Mouse (Mus musculus): ENCODE results near the gene Pcca.
"Not testable (repeated sequence)": the region's sequence is repeated elsewhere in the genome, so short reads cannot be mapped to it uniquely, and the experiment has no call there.

Gene Pcca

DNA sequence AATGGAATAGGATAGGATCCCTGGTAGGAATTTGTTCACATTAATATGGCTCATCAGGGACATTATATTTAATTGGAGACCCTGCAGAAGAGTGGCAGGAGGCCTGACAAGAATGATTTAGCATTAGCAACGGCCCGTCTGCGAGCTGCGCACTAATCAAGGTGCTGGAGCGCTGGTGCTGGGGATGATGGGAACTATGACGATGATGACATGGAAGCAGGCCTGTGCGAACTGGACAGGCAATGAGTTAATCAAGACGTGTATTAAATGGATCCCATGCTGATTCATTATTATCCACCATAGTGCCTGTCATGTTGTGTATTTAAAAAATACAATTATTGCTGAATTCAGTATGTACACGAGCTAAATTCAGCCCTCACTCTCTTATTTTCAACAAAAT is 36.7 kb downstream of the Pcca start:
- no peak for DNase-seq

DNA sequence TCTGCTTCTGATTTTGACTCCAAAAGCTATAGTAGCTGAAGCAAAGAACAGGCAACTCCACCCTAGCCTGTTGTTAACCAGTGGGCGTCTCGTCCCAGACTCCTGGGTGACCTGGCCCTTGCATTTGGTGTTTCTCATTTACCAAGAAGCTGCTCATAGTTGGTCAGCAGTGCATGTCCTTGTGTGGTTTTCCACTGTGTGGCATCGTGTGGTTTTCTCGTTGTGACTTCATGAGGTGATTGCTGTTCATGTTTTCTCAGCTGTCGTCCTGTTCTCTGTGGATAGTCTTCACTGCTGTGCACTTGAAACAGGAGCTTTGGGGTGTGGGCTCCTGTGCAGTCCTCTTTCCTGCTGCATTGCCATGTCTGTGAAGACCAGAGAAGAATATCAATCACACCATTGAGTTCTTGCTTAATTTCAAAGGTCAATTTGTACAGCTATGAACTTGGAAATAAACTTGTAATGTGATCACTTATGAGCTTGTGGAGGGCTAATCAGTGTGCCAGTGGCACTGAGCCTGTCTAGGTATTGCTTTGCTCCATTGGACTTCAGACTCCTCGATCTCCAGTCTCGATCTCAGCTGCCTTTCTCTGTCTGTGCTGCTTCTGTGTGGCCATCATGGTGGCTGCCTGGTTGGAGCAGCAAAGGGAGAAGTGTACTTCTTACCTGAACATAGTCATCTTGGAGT is 40.1 kb downstream of the Pcca start:
- no peak for DNase-seq

DNA sequence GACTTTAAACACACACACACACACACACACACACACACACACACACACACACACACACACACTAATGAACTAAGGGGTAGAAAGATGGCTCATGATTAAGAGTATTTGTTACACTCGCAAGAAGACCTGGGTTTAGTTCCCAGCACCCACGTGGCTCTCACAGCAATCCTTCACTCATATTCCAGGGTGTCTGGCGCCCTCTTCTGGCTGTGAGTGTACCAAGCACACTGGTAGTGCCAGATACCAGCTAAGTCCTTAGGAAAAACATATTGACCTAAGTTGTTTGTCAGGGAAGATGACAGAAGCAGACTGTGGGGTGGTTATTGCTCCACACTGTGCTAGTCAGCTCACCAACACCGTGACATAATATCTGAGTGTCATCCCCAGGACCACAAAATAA is 43.7 kb downstream of the Pcca start:
- DNase-seq: no peak

DNA sequence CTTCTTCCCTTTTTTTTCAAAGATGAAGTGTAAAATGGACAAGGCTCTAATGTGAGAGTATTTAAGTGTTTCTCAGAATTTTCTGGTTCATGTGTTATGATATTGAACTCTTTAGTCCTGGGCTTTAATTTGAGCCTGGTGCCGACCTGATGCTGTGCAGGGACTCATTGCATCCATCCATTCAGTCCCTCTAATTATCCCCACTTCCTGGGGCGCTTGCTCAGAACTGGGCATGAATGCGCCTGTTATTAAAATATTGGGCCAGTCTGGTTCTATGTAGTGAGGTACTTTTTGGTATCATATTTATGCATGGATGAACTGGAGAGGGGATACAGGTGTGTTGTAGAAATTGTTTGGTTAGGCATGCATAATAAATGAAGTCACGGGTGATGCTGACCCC is 47.9 kb downstream of the Pcca start:
- DNase-seq: no peak

DNA sequence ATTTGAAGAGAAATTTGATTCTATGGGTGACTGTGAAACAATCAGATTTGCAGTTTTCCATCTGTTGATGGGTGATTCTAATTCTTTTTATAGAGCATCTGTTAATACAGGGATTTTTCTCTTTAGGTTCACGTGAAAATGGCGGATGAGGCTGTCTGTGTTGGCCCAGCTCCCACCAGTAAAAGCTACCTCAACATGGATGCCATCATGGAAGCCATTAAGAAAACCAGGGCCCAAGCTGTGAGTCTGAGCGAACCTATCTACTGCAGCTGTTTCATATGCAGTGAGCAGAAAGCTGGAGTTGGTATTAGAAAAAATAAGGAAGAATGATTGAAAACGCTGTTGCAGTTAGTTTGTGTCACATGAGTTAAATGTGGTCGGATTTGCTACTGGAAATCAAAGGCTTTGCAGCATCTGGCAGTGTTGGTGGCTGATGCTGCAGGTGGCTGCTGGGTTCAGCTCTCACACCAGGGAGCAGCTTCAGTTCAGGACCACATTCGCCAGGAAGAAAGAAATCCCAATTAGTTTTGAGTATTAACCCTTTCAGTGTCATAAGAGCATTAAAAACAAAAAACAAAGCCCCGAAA is 48.5 kb downstream of the Pcca start:
- no peak for DNase-seq

DNA sequence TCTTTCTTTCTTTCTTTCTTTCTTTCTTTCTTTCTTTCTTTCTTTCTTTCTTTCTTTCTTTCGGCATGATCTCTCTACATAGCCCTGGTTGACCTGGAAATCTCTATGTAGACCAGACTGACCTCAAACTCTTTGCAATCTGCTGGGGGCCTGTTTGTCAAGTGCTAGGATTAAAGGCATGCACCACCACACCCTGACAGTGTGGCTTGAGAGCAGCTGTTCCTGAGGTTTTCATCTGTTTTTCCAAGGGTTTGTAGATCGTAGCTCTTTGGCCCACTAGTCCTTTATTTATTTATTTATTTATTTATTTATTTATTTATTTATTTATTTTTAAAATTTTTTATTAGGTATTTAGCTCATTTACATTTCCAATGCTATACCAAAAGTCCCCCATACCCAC is 50.0 kb downstream of the Pcca start:
- not testable (repeated sequence) for DNase-seq

DNA sequence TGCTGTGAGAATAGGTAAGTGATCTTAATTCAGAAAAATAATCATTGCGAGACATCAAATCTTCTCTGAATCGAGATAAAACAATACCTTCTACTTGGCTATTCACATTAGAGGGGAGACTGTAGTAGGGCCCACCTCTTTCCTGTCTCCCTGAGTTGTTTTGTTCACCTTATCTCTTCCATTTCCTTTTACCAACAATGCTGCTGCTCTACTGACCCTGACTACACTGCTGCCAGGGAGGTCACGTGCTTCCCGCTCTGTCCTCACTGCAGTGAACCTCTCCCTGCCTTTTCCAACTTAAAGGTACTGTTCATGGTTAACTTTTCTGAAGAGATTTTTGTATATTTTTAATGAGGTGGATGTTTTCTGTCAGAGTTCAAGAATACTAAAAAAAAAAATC is 52.8 kb downstream of the Pcca start:
- DNase-seq: no peak

DNA sequence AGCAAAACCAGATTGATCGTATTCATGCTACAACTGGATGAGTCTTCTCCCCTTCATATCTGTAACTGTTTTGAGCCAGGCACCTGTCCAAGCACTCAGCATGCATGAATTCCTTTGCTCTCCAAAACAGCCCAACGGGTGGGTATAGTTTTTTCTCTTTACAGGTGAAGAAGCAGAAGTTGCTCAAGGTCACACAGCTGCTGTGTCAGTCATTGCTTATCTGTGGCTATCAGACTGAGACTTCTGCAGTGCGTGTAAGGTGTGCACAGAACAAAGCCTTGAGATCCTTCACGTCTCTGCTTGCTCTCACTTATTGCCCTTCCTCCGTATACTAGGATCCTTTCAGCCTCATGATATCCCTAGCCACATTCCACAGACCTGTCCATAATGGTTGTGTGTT is 63.4 kb downstream of the Pcca start:
- DNase-seq: no peak

DNA sequence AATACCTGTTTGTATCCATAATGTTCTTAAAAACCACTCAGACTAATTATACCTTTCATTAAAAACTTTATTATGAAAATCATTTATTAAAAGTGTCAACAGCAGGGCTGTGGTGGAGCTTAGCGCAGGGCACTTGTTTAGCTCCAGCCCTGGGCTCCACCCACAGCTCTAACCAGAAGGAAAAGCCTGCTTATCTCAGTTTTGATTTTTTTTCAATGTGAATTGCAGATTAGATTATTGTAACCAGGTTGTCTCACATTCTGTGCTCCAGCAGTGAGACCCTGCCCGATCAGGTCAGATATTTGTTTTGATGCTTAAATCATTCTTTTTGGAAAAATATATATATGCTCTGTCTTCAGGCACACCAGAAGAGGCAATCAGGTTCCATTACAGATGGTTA is 64.7 kb downstream of the Pcca start:
- no peak for DNase-seq

DNA sequence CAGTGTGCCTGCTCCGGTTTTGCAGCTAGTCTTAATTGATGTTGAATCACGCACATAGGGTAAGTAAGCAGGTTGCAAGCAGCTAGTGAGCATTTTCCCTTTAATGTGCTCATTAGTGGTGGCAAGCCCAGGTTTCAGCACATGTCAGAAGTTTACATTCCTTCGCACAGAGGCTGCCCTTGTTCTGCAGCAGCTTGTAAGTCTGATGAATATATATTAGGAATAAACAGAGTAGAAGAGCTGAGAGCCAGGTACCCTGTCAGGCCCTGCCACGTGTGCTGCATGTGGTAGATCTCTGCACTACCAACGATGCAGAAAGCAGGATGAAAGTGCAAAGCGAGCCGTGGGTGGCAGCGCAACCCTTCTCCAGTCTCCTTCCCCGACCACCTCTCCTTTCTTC is 65.7 kb downstream of the Pcca start:
- no peak for DNase-seq

DNA sequence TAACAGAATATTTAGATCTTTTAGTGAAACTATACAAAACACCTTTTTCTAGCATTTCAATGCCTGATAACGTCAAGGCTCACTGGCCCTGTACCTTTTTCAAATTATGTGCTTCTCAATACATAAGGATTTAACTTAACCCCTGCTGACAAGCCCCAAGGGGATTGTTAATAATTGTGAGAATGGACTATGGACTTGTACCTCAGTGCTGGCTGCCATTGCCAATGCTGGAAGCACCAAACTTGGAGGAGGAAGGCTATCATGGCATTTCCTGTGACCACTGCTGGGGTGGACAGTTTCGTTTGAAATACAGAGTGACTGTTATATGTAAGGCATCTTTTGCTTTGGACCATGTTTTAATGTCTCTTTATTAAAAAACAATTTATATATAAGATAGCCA is 68.6 kb downstream of the Pcca start:
- no peak for DNase-seq

DNA sequence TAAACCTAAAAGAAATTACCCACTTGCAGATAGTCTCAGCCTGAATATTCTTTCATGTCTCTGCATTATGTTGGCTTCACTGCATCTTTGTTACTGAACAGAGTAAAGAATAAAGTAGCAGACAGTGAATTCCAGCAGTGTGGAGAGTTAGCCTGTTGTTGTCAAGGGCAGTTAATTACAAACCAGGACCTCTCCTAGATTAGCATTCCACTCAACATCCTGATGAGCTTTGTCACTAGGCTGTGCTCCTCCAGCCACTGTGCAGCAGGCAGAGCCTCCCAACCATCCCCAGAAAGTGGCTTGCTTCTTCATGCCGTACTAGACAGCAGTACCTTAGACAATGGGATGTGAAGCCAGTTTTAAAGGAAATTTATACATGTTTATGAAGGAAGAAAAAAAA is 72.4 kb downstream of the Pcca start:
- DNase-seq: no peak

DNA sequence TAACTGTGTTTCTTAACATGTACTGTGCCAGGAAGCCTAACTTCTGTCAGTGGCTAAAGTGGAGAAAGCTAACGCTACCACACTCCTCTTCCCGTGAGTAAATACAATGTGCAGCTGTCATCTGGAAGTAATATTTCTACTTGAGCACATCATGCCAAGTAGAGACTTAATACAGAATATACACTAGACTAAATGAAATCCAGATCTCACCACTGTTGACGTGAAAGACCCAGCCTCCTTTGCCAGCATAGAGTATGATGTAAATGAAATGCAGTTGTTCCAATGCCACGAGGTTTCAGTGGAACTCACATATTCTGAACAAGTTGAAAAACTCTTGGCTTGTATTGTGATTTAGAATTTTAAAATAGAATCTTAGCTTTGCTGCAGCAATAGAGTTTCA is 73.3 kb downstream of the Pcca start:
- no peak for DNase-seq

DNA sequence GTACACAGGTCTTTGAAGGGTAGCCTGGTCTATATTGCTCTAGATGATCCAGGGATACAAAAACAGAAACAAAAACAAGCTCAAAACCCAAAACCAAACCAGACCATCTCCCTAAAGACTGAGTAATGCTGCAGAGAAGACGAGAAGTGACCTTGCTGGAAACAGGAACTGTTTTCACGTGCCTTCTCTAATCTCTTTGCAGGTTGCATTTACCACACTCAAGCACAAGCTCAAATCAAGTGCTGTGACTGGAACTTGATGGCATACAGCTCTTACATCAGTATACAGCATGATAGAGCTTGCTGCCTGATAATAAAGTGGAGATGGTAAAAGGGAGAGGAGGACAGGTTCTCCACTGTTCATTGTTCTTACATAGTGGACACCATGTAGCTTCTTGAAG is 74.2 kb downstream of the Pcca start:
- DNase-seq: no peak

DNA sequence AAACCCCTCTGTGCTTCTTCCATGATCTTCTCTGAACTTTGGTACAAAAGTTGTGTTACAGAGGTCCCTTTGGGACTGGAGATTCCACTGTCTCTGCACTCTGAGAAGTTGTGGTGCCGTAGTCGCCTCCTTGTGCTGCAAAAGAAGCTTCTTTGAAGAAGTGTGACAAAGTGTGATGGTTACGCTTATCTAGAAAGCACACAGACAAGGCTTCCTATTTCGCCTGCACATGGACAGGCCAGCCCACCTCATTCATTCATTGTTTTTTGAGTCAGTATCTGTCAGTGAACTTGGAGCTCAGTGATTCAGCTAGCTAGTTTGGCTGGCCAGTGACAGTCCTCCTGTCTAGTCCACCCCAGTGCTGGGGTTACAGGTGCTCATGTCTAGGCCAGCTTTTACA is 76.9 kb downstream of the Pcca start:
- no peak for DNase-seq

DNA sequence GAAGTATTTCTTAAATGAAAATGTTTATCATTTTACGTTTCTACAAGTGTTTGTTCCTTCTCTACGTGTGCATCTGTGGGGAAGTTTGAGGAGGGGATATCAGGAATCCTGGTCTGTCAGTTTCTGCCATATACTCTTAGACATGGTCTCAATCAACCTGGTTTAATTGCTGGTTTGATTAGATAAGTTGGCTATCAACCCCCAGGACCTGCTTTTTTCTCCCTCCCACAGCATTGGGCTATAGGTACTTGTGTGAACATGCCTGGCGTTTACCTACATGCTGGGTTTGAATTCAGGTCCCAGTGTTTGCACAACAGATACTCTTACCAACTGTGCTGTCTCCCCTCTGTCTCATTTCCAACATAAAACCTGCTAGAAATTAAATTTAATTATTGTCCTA is 78.2 kb downstream of the Pcca start:
- no peak for DNase-seq

DNA sequence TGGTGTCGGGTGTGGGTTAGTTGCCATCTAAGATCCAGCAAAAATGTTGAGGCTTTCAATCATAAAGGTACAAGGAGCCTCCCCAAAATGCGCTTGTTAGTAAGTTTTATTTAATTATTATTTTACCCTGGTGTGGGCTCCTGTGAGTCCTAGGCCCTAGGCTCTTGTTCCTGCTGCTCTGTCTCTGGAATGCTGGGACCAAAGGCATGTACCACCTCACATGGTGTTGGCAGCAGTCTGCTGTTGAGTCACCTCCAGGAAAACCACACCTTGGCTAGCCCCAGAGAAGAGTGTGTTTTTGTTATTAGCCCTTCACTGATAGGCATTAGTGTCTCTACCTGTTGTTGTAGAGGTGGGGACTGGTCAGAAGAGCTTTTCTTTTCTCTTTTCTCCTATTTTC is 83.5 kb downstream of the Pcca start:
- no peak for DNase-seq

DNA sequence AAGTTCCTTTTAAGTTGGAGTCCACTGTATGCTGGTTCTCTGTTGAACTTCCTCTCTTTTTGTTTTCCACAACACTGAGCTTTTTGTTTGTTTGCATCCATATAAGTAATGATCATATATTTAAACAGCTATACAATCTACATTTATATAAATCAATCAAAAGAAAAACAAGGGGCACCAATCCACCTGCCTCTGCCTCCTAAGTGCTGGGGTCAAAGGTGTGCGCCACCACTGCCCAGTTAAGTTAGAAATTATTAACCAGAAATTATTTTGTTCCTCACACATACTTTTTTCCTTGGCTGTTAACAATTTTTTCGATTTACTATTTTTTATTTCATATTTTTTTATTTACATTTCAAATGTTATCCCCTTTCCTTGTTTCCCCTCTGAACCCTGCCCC is 99.3 kb downstream of the Pcca start:
- DNase-seq: no peak

DNA sequence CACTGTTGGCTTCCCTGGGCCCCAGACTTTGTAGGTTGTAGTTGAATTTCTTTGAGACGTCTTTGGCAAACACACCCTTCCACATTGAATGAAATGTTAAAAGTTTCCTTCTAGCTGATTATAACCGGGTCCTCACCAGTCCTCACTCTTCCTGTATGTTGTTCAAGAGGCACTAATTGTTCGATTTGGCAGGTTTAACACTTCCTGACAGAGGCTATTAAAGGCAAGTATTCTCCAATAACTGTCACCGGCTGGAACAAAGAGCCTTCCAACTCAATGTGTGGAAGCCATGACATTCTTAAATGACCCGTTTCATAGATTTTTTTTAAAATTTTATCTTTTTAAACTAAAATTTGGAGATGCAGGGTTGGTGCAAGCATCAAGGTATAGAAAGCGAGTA is 102.5 kb downstream of the Pcca start:
- DNase-seq: no peak

DNA sequence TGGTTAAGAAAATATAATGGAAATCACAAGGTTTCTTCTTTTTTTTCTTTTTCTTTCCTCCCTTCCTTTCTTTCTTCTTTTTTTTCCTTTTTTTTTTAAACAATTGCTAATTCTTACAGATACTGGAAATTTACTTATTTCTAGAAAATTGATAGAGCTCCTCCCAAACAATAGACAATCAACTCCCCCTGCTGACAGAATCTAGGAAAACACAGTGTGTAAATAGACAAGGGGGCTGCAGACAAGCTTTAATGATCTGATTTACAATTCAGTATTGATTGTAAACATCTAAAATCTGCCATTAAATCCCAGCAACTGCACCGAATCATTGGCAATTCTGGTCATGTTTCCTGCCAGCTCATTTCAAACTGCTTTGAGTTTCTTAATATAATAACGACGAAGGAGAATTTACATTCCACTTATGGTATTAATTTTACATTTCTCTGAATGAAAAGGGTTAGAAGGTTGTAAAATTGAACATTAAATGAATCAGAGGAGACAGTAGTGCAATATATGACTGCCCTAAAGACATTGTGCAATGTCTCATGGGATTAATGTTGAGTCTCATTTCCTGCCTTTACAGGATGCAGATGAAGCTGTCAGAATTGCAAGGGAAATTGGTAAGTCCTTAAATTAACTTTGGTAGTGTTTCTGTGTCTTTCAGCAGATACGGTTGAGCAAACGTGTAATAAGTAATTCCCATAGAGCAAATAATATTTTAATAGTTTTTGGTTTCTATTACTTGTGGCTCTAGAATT is 103.9 kb downstream of the Pcca start:
- DNase-seq: no peak

DNA sequence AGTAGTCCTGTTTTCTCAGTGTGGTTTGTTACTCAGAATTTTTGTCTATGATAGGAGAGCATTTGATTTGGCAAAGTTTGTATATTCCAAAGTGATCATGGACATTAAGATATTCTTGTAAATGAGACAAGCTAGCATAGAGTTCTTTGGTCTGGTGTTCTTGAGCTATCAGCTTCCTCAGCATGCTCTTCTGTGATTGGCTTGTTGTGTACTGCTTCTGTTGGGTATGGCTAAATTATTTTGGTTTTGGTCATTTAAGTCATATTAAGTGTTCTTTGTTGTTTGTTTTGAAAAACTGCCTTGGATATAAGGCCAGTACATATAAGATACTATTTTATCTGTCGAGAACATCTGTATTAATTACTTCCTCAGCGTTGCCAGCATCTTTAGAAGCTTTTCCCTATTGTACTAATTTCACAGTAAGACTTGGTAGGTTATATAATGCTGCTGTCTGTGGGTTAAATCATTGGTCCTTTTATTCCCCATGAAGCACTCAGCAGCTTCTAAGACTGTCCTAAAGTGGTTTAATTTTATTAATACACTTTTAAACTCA is 105.1 kb downstream of the Pcca start:
- DNase-seq: no peak

DNA sequence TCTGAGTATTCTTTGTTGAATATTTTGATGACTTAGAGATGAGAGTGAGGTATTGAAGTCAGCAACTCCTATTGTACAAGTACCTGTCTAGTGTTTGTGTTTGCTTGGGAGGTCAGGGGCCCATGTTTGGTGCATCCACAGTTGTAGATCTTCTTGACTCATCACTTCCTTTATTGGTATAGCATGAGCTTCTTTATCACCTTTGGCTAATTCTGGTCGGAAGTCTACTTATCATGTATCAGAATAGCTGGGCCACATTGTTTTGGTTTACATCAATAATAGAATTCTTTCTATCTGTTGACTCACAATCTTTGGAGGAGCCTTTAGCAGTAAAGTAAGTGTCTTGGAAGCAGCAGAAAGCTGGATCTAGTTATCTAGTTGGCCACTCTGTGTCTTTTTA is 108.3 kb downstream of the Pcca start:
- DNase-seq: no peak

DNA sequence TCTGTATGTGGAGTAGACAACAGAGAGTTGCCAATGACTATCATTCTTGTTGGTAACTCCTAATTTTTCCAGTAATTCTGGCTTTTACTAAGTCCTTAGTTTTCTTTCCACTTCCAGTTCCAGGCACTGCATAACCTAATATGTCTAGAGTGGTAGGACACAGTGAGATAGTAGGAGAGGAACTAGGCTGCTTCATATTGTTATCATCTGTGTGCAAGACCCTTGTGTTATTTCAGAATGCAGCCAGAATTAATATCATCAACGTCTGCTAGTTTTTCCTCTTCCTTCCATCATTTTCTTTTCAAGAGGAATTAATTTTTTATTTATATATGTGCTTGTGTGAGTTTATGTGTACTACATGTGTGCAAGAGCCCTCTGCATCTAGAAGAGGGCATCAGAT is 114.1 kb downstream of the Pcca start:
- DNase-seq: no peak

DNA sequence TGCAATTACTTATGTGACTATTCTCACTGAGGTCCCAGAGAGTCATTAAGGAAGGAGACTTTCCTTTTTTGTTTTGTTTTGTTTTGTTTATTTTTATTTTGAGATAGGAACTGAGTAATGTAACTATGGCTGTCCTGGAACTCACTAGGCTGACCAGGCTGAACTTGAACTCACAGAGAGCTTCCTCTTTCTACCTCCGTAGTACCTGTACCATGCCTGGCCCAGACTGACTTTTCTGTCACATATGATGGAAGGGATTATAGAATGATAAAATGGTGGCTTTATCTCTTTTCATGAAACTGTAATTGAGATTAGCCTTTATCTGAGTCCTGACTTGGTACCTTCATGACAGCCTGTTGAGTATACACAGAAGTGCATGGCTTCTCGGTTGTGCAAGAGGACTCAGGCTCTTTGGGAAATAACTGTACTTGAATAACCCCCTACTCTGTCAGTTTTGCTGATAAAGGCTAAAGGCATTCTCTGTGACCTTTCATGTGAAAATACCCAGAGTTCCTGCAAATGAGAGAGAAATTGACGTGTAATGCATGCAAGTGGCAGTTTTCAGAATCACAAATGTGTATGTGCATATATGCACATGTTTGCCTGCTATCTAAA is 115.3 kb downstream of the Pcca start:
- DNase-seq: no peak
